Mouse (Mus musculus) small intestine, adult 2 months (tissue): Measurements from ENCODE around the gene Rad9a.
A peak's percentile ranks its signal among the peaks of the same experiment; 100 is the strongest.

Experiments used
- CTCF ChIP-seq: fragments of 200-500 bp; IDR thresholded peaks from 2 replicates; pipeline ENCODE4 v1.5.1; 2012; ENCODE audit warnings: low read depth, mild to moderate bottlenecking, control low read depth, inconsistent platforms, low read length, moderate library complexity, mixed read lengths; ENCODE audit not compliant: insufficient replicate concordance, insufficient read length; ENCODE audit errors: extremely low read depth
- POLR2A ChIP-seq: fragments of 200-500 bp; IDR thresholded peaks from 2 replicates; pipeline ENCODE4 v1.6.1; 2012; ENCODE audit warnings: low read depth, mild to moderate bottlenecking, control low read depth, inconsistent platforms, low read length, moderate library complexity

GRCm38 (mm10) chr19:4169378-4169784 is 32.1 kb downstream of the Rad9a start:
- TF ChIP-seq CTCF (peak; percentile 83), POLR2A (peak; percentile 92)
